Mouse (Mus musculus) lung, adult 2 months (tissue): Measurements from ENCODE around the gene Chd9.

Experiments used
- CTCF ChIP-seq: fragments of 200-500 bp; IDR thresholded peaks from 2 replicates; pipeline ENCODE4 v1.5.1; 2011; ENCODE audit warnings: mild to moderate bottlenecking, low read length, control low read depth; ENCODE audit not compliant: insufficient read depth
- POLR2A ChIP-seq: fragments of 200-500 bp; IDR thresholded peaks from 2 replicates; pipeline ENCODE4 v1.6.1; 2011; ENCODE audit warnings: low read depth, mild to moderate bottlenecking, control low read depth, low read length, borderline replicate concordance; ENCODE audit errors: extremely low read depth

DNA sequence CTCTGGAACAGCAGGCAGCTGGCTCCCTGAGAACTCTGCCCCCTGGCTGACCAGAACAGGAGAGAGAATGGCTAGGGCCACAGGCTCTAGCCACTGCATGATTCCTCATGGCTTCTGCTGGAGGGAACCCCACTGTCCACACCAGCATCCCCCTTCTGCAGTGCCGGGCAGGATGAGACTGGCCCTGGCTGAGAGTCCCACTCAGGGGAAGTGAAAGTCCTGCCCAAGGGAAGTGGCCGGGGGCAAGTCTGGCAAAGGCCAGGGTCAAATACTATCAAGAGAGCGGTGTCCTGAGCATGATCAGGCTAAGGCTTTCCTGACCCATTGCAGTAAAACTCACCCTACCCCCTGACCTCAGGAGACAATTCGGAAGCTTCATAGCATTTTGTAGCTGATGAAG is 44.9 kb downstream of the Chd9 start:
- TF ChIP-seq POLR2A (no peak), CTCF (no peak)
